Comparison of ENCODE assay signal across 8 mouse cellular contexts in the genomic region with DNA sequence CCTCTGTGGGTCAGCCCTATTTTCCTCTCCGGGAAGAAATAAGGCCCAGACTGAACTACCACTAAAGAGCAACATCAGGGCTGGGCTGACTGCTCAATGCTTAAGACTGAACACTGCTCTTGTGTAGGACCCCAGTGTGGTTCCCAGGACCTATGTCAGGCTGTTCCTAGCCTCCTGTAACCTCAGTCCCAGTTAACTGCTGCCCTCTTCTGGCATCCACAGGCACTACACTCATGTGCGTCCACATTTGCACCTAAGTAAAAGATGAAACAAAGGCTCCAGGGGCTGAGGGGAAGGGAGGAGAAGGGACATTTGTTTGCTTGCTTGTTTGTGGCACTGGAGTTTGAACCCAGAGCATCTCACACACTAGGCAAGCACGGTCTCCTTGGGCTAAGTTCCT. TPM values are rescaled to one million over a fixed set of nuclear protein-coding genes. Genes with fewer than 3 reads are reported as not detected.
DNase-seq lines count a peak whose midpoint lies in the region; ATAC-seq and TF ChIP-seq lines count a peak whose summit lies in the region.

No protein-coding gene starts in this region.

- no peak overlapping the region for H3K4me2 ChIP-seq in heart, postnatal 0 days (ENCODE audit: low read depth, low read length)
- no peak overlapping the region for H3K4me2 ChIP-seq in stomach, postnatal 0 days (replicated peaks; ENCODE audit: low read depth)

- peak; percentile 29; the same call in 1 of the 2 replicates for TF ChIP-seq CTCF in heart, postnatal 0 days (IDR thresholded peaks at IDR 0.05; ENCODE audit: low read depth)
- TF ChIP-seq CTCF in thymus, adult 2 months (IDR thresholded peaks at IDR 0.05; ENCODE audit: borderline replicate concordance, control insufficient read depth, extremely low read depth, insufficient read depth, low read length, poor library complexity) = no peak
- peak; percentile 42; the same call in 1 of the 2 replicates for TF ChIP-seq CTCF in embryonic fibroblast, embryonic 13.5 days (IDR thresholded peaks at IDR 0.05; ENCODE audit: borderline replicate concordance, insufficient read depth, low read length)
- peak; percentile 72 for TF ChIP-seq CTCF in stomach, postnatal 0 days (IDR thresholded peaks at IDR 0.05; ENCODE audit: low read depth)

- ATAC-seq in heart, postnatal 0 days (ENCODE audit: insufficient read depth, low read depth) = no peak
- ATAC-seq in stomach, postnatal 0 days (ENCODE audit: low FRiP score, low TSS enrichment) = no peak

- H3K4me1 ChIP-seq in heart, postnatal 0 days (ENCODE audit: control insufficient read depth, insufficient read depth) = peaks cover 6% of the 10 kb centered on the region
- no peaks in the 10 kb centered on the region; the same call in 1 of the 2 replicates for H3K4me1 ChIP-seq in thymus, adult 2 months (replicated peaks; ENCODE audit: control insufficient read depth, insufficient read depth, low read length)
- no peaks in the 10 kb centered on the region for H3K4me1 ChIP-seq in embryonic fibroblast, embryonic 13.5 days (ENCODE audit: control insufficient read depth, insufficient read depth, low read length)
- no peaks in the 10 kb centered on the region for H3K4me1 ChIP-seq in stomach, postnatal 0 days (replicated peaks; ENCODE audit: control insufficient read depth, insufficient read depth)

- H3K9ac ChIP-seq in heart, postnatal 0 days (replicated peaks; ENCODE audit: low read depth, low read length) = no peak overlapping the region
- no peak overlapping the region for H3K9ac ChIP-seq in stomach, postnatal 0 days (ENCODE audit: low read length)

- H3K27me3 ChIP-seq in heart, postnatal 0 days (ENCODE audit: control insufficient read depth, insufficient read depth, low read length) = 0 out of 2 replicates have a peak, but pooled peaks cover 6% of the 10 kb centered on the region
- H3K27me3 ChIP-seq in thymus, adult 2 months (ENCODE audit: control insufficient read depth, insufficient read depth, low read length) = no peaks in the 10 kb centered on the region
- H3K27me3 ChIP-seq in stomach, postnatal 0 days (ENCODE audit: control insufficient read depth, insufficient read depth, low read length) = no peaks in the 10 kb centered on the region

- no peak for TF ChIP-seq EP300 in heart, postnatal 0 days (IDR thresholded peaks at IDR 0.05; ENCODE audit: low read depth)
- no peak for TF ChIP-seq EP300 in stomach, postnatal 0 days (optimal IDR thresholded peaks at IDR 0.05)

- no peak for DNase-seq in heart, postnatal 0 days (ENCODE audit: low spot score)
- no peak for DNase-seq in heart, adult 8-10 months (ENCODE audit: low spot score)
- peak; percentile 15 for DNase-seq in thymus, adult 2 months
- DNase-seq in thymus, postnatal 0 days (ENCODE audit: low spot score) = no peak
- DNase-seq in stomach, postnatal 0 days (ENCODE audit: low spot score) = peak; percentile 40
- no peak for DNase-seq in left cerebral cortex, postnatal 14 days (ENCODE audit: low spot score in 2 of 2)
- DNase-seq in Muller cell, postnatal 12 days (ENCODE audit: inconsistent ontology term) = no peak

- intact Hi-C loops in left cerebral cortex, postnatal 14 days (cut with DNase I) = no loop called here

- H3K36me3 ChIP-seq in heart, postnatal 0 days (replicated peaks; ENCODE audit: control insufficient read depth, insufficient read depth, low read length) = no peaks in the 10 kb centered on the region
- H3K36me3 ChIP-seq in thymus, adult 2 months (ENCODE audit: control insufficient read depth, insufficient read depth, low read length) = no peaks in the 10 kb centered on the region
- no peaks in the 10 kb centered on the region for H3K36me3 ChIP-seq in stomach, postnatal 0 days (ENCODE audit: control insufficient read depth, insufficient read depth, low read length)

- no peak overlapping the region for H3K4me3 ChIP-seq in heart, postnatal 0 days (ENCODE audit: low read depth, low read length)
- H3K4me3 ChIP-seq in thymus, adult 2 months (ENCODE audit: control insufficient read depth, insufficient read depth, low read length) = no peak overlapping the region
- H3K4me3 ChIP-seq in embryonic fibroblast, embryonic 13.5 days (ENCODE audit: insufficient read depth, low read length) = no peak overlapping the region
- no peak overlapping the region for H3K4me3 ChIP-seq in stomach, postnatal 0 days (ENCODE audit: low read depth, low read length)

- TF ChIP-seq POLR2A in thymus, adult 2 months (IDR thresholded peaks at IDR 0.05; ENCODE audit: control insufficient read depth, extremely low read depth, insufficient read depth, low read length, poor library complexity) = no peak
- no peak for TF ChIP-seq POLR2A in embryonic fibroblast, embryonic 13.5 days (IDR thresholded peaks at IDR 0.05; ENCODE audit: low read depth, low read length)

- no peak overlapping the region for H3K27ac ChIP-seq in heart, postnatal 0 days (ENCODE audit: low read depth)
- no peak overlapping the region for H3K27ac ChIP-seq in thymus, adult 2 months (ENCODE audit: control insufficient read depth, insufficient read depth, low read length)
- no peak overlapping the region for H3K27ac ChIP-seq in embryonic fibroblast, embryonic 13.5 days (ENCODE audit: insufficient read depth, low read length)
- no peak overlapping the region for H3K27ac ChIP-seq in stomach, postnatal 0 days (replicated peaks)

- WGBS in heart, postnatal 0 days = 86% methylated on average over 3 of the region's 3 CpGs
- 95% methylated on average over 3 of the region's 3 CpGs for WGBS in thymus, adult 2 months
- 83% methylated on average over 3 of the region's 3 CpGs for WGBS in stomach, postnatal 0 days

- no peaks in the 10 kb centered on the region for H3K9me3 ChIP-seq in heart, postnatal 0 days (replicated peaks; ENCODE audit: control insufficient read depth, low read length)
- no peaks in the 10 kb centered on the region for H3K9me3 ChIP-seq in stomach, postnatal 0 days (ENCODE audit: control insufficient read depth, low read length)

RNA-seq across cellular contexts. Expression of gene Tcf7l1, which starts 39.8 kb away (rescaled TPM):
- total RNA-seq in heart, postnatal 0 days (2014; rRNA removed; ENCODE audit: low replicate concordance) = 1.3 and 8.8 TPM in 2 replicates
- polyA plus RNA-seq in heart, postnatal 0 days (2015; fragmentation: Nextera tagmentation; extraction: Ambion mirVana) = 9.0 and 9.2 TPM in 2 replicates
- total RNA-seq in heart, adult 8-10 months (2022) = 1 to 10 TPM; 6.8 to 9.2 (median 7.9) TPM
- polyA plus RNA-seq in thymus, adult 2 months (2012; rRNA removed) = 6.0 and 7.8 TPM in 2 replicates
- 4.3 and 4.4 TPM in 2 replicates for polyA plus RNA-seq in thymus, postnatal 0 days (2015; fragmentation: Nextera tagmentation; extraction: Ambion mirVana)
- 34.0 and 54.0 TPM in 2 replicates for polyA plus RNA-seq in embryonic fibroblast, embryonic 13.5 days (2011; ENCODE audit: insufficient read length, low read depth, missing spikeins)
- polyA plus RNA-seq in stomach, postnatal 0 days (2015; fragmentation: Nextera tagmentation; extraction: Ambion mirVana) = 11.1 and 12.2 TPM in 2 replicates
- total RNA-seq in left cerebral cortex, postnatal 14 days (2021) = 1 to 10 TPM; 4.8 to 5.0 TPM

Comparison
In these comparisons a context has a peak if more than half of its experiments do, and no peak if none do; other contexts are left out.
1. DNase-seq: peak in thymus, adult 2 months (single experiment) and stomach, postnatal 0 days (single experiment); none in heart, postnatal 0 days (single experiment), heart, adult 8-10 months (single experiment), thymus, postnatal 0 days (single experiment), left cerebral cortex, postnatal 14 days (0 of 2) and Muller cell, postnatal 12 days (single experiment).